Mouse (Mus musculus) forebrain, postnatal 0 days (tissue): Measurements from ENCODE around the gene Rrp7a. TPM values are rescaled to one million over a fixed set of nuclear protein-coding genes. Genes with fewer than 3 reads are reported as not detected.

Experiments used
- ATAC-seq: fragments of 200-750 bp; cut with Nextera tagmentation; 2 replicates; pipeline ENCODE4 v1.8.0; 2017; ENCODE audit warnings: mild to moderate bottlenecking, moderate library complexity
- DNase-seq: peaks from one replicate; pipeline ENCODE4 v3.0.0-alpha.2; 2015
- H3K27ac ChIP-seq: fragments of 300-500 bp; sonication (generic); 2 replicates; pipeline ENCODE4 v1.5.1; 2014; ENCODE audit warnings: low read depth, mild to moderate bottlenecking, antibody characterized with exemption, low read length, moderate library complexity, mixed read lengths
- H3K27me3 ChIP-seq: fragments of 300-500 bp; sonication (generic); 2 replicates; pipeline ENCODE4 v1.6.1; 2014; ENCODE audit warnings: mild to moderate bottlenecking, low read length, mixed read lengths; ENCODE audit not compliant: insufficient read depth
- H3K36me3 ChIP-seq: fragments of 300-500 bp; sonication (generic); 2 replicates; pipeline ENCODE4 v1.6.1; 2014; ENCODE audit warnings: mild to moderate bottlenecking, moderate library complexity; ENCODE audit not compliant: insufficient read depth
- H3K4me1 ChIP-seq: fragments of 300-500 bp; sonication (generic); 2 replicates; pipeline ENCODE4 v1.6.1; 2014; ENCODE audit warnings: antibody characterized with exemption; ENCODE audit not compliant: insufficient read depth
- H3K4me2 ChIP-seq: fragments of 300-500 bp; sonication (generic); 2 replicates; pipeline ENCODE4 v1.6.1; 2014; ENCODE audit warnings: low read depth, mild to moderate bottlenecking, moderate library complexity
- H3K4me3 ChIP-seq: fragments of 300-500 bp; sonication (generic); 2 replicates; pipeline ENCODE4 v1.5.1; 2014; ENCODE audit warnings: low read depth, low read length, mixed read lengths
- H3K9ac ChIP-seq: fragments of 300-500 bp; sonication (generic); 2 replicates; pipeline ENCODE4 v1.6.1; 2014; ENCODE audit warnings: mild to moderate bottlenecking
- H3K9me3 ChIP-seq: fragments of 300-500 bp; sonication (generic); 2 replicates; pipeline ENCODE4 v1.6.1; 2016; ENCODE audit warnings: low read length
- CTCF ChIP-seq: sonication (generic); IDR thresholded peaks from 2 replicates; pipeline ENCODE4 v1.5.1; 2016; ENCODE audit warnings: antibody characterized with exemption, control low read depth, low read depth
- WGBS: fragments of 180-500 bp; shearing (Covaris S2); extraction: QIAGEN DNeasy Blood & Tissue Kit; methylation state at CpG from one replicate; pipeline ENCODE4 v1.1.7; 2014; 5-methylcytosine and 5-hydroxymethylcytosine counted together
- polyA plus RNA-seq: library from polyadenylated mRNA; unstranded; fragments of >200 nt; fragmentation: Nextera tagmentation; extraction: Ambion mirVana; gene quantifications from 2 replicates; pipeline ENCODE4 v1.2.1, GENCODE M21; 2015
- total RNA-seq: library from RNA; depleted of rRNA; stranded (reverse); fragments of >200 nt; gene quantifications from 2 replicates; pipeline ENCODE4 v1.2.3, GENCODE M21; 2014; rRNA removed

The Rrp7a gene
- total RNA-seq (104 and 122 TPM in 2 replicates), polyA plus RNA-seq (89.5 and 94.9 TPM in 2 replicates)

DNA sequence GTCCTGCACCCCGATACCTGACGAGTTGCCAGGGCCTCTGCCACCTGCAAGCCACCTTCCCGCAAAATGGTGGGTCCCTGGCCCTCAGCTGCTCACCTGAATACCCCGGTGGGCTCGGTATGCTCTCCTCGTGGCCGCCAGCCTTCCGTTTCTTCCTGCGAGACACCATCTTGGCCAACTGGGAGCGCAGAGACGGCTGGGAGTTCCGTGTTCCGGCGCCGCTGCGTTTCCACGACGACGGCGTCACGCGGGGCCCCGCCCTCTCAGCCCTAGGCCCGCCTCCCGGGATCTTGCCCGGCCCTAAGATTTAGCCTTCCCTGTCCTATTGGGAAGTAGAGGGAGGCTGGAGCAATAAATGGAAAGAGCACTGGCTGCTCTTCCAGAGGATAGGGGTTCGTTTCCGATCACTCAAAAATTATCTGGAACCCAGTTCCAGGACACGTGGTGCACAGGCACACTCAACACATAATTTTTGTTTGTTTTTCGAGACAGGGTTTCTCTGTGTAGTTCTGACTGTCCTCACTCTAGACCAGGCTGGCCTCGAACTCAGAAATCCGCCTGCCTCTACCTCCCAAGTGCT is at the start of gene Rrp7a:
Gene Rrp7a (minus strand): TSS at position 236 of the 580 bp plus-strand sequence.
- Histone ChIP-seq H3K4me3 (peak within 1 kb of the TSS; percentile 82), H3K36me3 (peaks cover 47% of the 10 kb centered on the region), H3K9ac (peak within 1 kb of the TSS; percentile 93), H3K9me3 (no peaks in the 10 kb centered on the region), H3K4me2 (peak within 1 kb of the TSS; percentile 68), H3K27ac (peak within 1 kb of the TSS; percentile 93), H3K4me1 (no peaks in the 10 kb centered on the region), H3K27me3 (no peaks in the 10 kb centered on the region)
- 8% methylated on average over 31 of the region's 32 CpGs for WGBS
- DNase-seq (peak; percentile 94), ATAC-seq (peak; percentile 94)
- no peak; the same call in 1 of the 2 replicates for TF ChIP-seq CTCF

DNA sequence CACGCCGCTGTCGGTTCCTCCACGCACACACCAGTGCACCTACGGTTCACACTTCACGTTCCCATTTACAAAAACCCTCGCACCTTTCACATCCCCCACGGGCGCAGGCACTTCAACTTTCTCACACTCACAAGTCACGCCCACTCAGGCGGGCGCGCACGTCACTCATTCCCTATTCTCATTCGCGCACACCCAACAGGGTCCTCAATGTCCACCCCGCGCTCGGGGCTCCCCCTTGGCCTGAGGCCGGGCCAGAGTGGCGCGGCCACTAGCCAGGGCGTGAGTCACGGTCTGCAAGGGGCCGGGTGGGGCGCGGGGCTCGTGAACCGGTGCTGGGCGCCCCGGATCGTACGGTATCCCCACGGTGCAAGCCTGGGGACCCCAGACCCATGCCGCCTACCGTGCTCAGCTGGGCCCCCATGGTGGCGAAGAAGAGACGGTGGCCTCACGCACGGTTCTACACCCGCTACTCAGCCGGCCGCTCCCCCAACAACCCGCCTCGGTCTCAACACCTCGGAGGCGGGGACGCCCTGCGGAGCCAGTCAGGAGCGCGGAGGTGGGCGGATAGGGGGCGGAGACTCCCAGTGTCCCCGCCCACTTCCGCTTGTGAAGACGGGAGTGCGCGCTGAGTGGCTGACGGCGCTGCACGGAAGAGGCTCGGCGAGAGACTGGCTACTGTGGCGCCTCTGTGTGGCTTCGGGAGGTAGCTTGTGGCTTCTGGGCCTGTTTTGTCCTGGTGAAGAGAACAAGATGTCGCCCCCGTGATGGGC is 49.3 kb upstream of the Rrp7a start:
- peak overlapping the region; percentile 82 for H3K9ac ChIP-seq
- 0 out of 2 replicates have a peak, but pooled peaks cover 5% of the 10 kb centered on the region for H3K4me1 ChIP-seq
- H3K9me3 ChIP-seq = no peaks in the 10 kb centered on the region
- no peaks in the 10 kb centered on the region for H3K36me3 ChIP-seq
- H3K4me3 ChIP-seq = peak overlapping the region; percentile 88
- TF ChIP-seq CTCF = peak; percentile 62
- 1% methylated on average over 67 of the region's 67 CpGs for WGBS
- peak overlapping the region; percentile 89 for H3K27ac ChIP-seq
- DNase-seq = peak; percentile 99
- H3K4me2 ChIP-seq = peak overlapping the region; percentile 82
- H3K27me3 ChIP-seq = no peaks in the 10 kb centered on the region
- ATAC-seq = peak; percentile 99

DNA sequence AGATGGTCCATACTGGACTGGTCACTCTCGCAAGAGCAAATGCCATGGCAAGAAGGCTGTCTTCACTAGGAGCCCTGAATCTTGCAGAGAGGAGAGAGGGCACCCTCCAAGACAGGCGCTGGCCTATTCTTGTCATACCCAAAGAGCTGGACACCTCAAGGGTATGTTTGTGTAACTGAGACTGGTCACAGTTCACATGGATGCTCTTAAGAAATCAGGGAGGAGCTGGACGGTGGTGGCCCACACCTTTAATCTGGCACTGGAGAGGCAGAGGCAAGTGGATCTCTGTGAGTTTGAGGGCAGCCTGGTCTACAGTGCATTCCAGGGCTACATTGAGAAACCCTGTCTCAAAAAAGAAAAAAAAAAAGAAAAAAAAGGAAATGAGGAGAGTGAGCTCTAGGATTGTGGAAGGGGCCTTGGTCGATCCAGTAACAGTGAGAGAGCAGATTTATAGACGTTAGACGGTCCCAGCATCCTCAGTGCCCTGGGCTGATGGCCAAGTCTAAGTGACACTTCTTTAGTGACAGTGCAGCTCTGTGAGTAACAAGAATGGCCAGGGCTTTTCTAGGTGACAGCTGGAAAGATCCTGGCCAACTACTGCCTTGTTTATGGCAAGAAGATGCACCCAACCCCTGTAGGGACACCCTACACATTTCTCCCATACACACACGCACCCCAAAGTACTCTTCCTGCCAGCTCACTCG is 48.5 kb upstream of the Rrp7a start:
- Histone ChIP-seq H3K4me1 (0 out of 2 replicates have a peak, but pooled peaks cover 5% of the 10 kb centered on the region), H3K4me2 (peak overlapping the region; percentile 82), H3K27ac (no peak overlapping the region), H3K9ac (peak overlapping the region; percentile 82), H3K27me3 (no peaks in the 10 kb centered on the region), H3K36me3 (no peaks in the 10 kb centered on the region), H3K9me3 (no peaks in the 10 kb centered on the region), H3K4me3 (peak overlapping the region; percentile 88)
- TF ChIP-seq CTCF = no peak
- no peak for ATAC-seq
- no peak for DNase-seq
- 42% methylated on average over 8 of the region's 8 CpGs for WGBS

DNA sequence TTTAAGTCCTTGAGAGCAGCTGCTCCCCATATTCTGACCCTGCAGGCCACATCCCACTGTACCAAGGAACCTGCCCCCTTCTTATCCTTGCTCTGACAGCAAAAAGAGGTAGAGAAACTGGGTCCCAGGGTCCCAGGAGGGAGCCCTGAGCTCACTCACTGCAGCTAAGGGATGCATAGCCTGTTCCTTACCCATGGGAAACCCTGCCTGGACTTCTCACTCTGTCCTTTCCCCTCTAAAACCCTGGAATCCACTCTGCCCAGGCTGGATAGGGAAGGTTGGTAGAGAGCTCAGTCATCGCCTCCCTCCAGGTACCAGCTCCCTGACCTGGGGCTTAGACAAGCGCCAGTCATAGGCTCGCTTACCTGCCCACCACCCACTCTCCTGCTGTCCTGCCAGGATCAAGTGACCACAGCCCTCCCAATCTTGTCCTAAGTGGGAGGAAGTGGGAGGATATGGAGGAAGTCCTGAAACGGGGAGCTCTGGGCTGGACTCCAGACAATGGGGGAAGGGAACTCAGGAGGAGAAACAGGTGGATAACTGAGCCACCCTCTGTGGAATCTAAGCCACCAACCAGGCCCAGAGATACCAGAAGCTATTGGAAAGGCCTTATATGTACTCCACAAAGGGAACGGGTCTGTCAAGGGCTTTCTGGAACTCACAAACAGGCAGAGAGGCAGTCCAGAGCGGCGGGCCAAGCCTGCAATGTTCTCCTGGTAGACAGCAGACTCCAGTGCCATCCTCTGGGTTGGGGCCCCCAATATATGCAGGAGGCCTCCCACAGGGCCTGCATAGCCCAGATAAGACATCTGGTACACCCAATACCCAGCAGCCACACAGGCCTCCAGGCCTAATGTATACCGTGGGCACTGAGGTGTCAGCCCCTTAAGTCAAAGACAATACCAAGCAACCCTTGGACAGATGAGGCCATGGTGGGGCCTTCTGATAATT is 47.4 kb upstream of the Rrp7a start:
- Histone ChIP-seq H3K9ac (no peak overlapping the region), H3K4me2 (no peak overlapping the region), H3K36me3 (no peaks in the 10 kb centered on the region), H3K9me3 (no peaks in the 10 kb centered on the region), H3K27ac (no peak overlapping the region), H3K27me3 (no peaks in the 10 kb centered on the region), H3K4me1 (0 out of 2 replicates have a peak, but pooled peaks cover 5% of the 10 kb centered on the region), H3K4me3 (no peak overlapping the region)
- no peak for ATAC-seq
- 84% methylated on average over 8 of the region's 8 CpGs for WGBS
- TF ChIP-seq CTCF = no peak
- no peak for DNase-seq

DNA sequence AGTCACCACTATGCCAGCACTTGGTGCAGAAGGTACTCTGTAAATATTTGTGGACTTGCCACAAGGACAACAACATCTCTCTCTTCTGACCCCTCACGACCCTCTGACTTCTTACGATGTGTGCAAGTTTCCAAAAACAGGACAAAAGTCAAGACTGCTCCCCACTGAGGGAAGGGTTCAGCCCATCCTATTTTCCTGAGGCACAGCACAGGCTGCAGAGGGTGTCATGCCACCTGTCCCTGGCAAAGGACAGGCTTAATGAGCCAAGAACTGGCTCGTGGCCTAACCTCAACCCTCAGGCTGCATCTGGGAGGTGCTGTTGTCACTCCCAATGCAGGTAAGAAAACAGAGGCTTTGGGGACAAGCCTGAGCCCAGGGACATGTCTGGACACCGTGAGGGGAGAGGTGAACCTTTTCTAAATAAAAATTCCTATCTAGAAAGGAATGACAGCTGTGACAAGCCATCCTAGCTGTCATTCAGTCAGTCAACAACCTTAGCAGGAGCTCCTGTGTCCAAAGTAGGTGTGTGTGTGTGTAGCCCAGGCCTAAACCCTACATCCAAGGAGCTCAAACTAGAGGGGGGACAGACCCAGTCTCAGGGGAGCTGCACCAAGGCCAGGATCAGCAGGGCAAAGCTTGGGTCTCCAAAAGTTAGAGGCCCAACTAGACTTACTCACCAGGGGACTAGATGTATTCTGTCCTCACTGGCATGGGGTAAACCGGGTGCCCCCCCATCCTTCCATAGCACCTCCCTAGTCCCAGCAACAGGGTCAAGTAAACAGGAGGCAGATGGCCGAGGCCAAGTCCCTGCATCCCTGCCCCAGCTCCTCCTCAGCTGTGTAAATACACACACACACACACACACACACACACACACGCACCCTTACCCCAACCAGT is 46.5 kb upstream of the Rrp7a start:
- ATAC-seq (no peak), DNase-seq (no peak)
- WGBS = 81% methylated on average over 7 of the region's 7 CpGs
- H3K27me3 ChIP-seq = no peaks in the 10 kb centered on the region
- no peak overlapping the region for H3K4me3 ChIP-seq
- no peak overlapping the region for H3K4me2 ChIP-seq
- TF ChIP-seq CTCF = no peak
- no peak overlapping the region for H3K9ac ChIP-seq
- H3K27ac ChIP-seq = no peak overlapping the region
- H3K9me3 ChIP-seq = no peaks in the 10 kb centered on the region
- H3K36me3 ChIP-seq = no peaks in the 10 kb centered on the region
- 0 out of 2 replicates have a peak, but pooled peaks cover 5% of the 10 kb centered on the region for H3K4me1 ChIP-seq
